Mouse (Mus musculus) stomach, embryonic 16.5 days (tissue): Measurements from ENCODE around the gene Gm20828. TPM values are rescaled to one million over a fixed set of nuclear protein-coding genes. Genes with fewer than 3 reads are reported as not detected.
"Not testable (repeated sequence)": the region's sequence is repeated elsewhere in the genome, so short reads cannot be mapped to it uniquely, and the experiment has no call there.

Experiments
- ATAC-seq: fragments of 200-750 bp; cut with Nextera tagmentation; 2 replicates; pipeline ENCODE4 v1.8.0; 2017; ENCODE audit warnings: moderate number of reproducible peaks, moderate TSS enrichment; ENCODE audit not compliant: insufficient read depth, low FRiP score
- H3K27ac ChIP-seq: fragments of 300-500 bp; sonication (generic); 2 replicates; pipeline ENCODE4 v1.5.1; 2014; ENCODE audit warnings: low read length
- H3K27me3 ChIP-seq: fragments of 300-500 bp; sonication (generic); 2 replicates; pipeline ENCODE4 v1.6.1; 2014; ENCODE audit warnings: low read length, control low read depth, mixed read lengths; ENCODE audit not compliant: control insufficient read depth, insufficient read depth
- H3K36me3 ChIP-seq: fragments of 300-500 bp; sonication (generic); 2 replicates; pipeline ENCODE4 v1.6.1; 2014; ENCODE audit warnings: low read length; ENCODE audit not compliant: control insufficient read depth, insufficient read depth
- H3K4me1 ChIP-seq: fragments of 300-500 bp; sonication (generic); 2 replicates; pipeline ENCODE4 v1.6.1; 2014; ENCODE audit warnings: low read length, control low read depth, mixed read lengths; ENCODE audit not compliant: control insufficient read depth, insufficient read depth
- H3K4me2 ChIP-seq: fragments of 300-500 bp; sonication (generic); 2 replicates; pipeline ENCODE4 v1.6.1; 2014; ENCODE audit warnings: low read depth, low read length, mixed read lengths
- H3K4me3 ChIP-seq: fragments of 300-500 bp; sonication (generic); replicated peaks from 2 replicates; pipeline ENCODE4 v1.5.1; 2014; ENCODE audit warnings: mild to moderate bottlenecking, low read length
- H3K9ac ChIP-seq: fragments of 300-500 bp; sonication (generic); 2 replicates; pipeline ENCODE4 v1.6.1; 2014; ENCODE audit warnings: low read length
- H3K9me3 ChIP-seq: fragments of 300-500 bp; sonication (generic); replicated peaks from 2 replicates; pipeline ENCODE4 v1.6.1; 2016; ENCODE audit warnings: low read length, control low read depth; ENCODE audit not compliant: control insufficient read depth
- WGBS: fragments of 180-500 bp; shearing (Covaris S2); extraction: QIAGEN DNeasy Blood & Tissue Kit; methylation state at CpG from one replicate; pipeline ENCODE4 v1.1.7; 2014; 5-methylcytosine and 5-hydroxymethylcytosine counted together
- polyA plus RNA-seq: library from polyadenylated mRNA; unstranded; fragments of >200 nt; fragmentation: Nextera tagmentation; extraction: Ambion mirVana; gene quantifications from 2 replicates; pipeline ENCODE4 v1.2.1, GENCODE M21; 2015

Gm20828 gene
- not detected in 2 replicates for polyA plus RNA-seq

DNA sequence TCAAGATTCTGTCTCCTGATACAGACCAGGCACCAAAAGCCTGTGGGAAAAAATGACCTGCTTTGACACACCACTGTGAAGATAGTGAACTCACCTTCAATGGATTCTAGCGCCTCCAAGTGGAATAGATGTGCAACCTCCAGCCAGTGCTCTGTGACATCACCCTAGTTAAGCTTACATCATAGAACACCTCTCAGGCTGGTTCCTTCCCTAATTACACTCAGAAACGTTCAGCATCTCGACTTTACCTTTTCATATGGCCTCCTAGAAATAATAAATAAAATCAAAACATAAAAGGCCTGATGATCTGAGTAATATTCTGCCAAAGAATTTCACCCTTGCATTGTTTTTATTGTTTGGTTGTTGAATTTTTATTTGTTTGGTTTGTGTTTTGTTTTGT, at the start of gene Gm20828:
Gm20828 (minus strand) TSS at position 101 of the 400 bp plus-strand sequence.
- not testable (repeated sequence) for H3K9ac ChIP-seq, H3K27ac ChIP-seq, H3K27me3 ChIP-seq, H3K36me3 ChIP-seq, H3K4me3 ChIP-seq, ATAC-seq, H3K4me2 ChIP-seq, H3K4me1 ChIP-seq, H3K9me3 ChIP-seq
- no CpG with 5 or more reads among the region's 3 CpGs for WGBS
